Mouse (Mus musculus): ENCODE data around the gene Timp2.

Timp2 gene

DNA sequence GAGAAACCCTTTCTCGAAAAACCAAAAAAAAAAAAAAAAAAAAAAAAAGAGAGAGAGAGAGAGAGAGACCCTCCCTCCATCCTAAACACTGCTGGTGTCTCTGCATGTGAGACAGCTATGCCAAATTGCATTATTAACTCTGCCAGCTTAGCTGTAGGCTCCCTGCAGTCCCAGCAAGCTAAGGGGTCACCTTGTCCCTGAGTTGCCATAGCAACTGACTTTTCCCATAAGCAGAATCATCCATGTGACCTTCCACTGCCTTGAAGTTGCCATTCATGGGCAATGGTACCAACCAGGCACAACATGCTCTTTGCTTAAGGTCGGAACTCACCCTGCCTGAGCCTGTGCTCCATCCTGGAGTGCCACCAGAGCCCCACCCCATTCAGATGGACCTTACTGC, 60.5 kb downstream of the Timp2 start:
- no peak for DNase-seq (ENCODE audit: low read depth, low spot score)

DNA sequence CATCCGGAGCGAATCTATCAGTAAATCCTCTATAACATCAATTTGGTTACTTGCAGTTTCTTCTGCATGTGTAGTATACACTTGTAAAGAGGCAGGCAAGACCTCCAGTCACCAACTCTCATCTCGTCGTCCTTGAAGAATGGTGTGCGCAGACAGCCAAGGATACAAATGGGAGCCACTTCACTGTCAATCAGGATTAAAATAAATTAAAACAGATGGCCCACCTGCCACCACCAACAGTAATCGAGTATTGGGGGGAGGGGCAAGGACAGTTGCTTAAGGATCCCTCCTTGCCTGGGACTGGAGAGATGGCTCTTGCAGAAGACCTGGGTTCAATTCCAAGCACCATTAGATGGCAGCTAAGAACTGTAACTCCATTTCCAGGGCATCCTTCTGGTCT, 62.9 kb downstream of the Timp2 start:
- DNase-seq (ENCODE audit: low read depth, low spot score), result no peak

DNA sequence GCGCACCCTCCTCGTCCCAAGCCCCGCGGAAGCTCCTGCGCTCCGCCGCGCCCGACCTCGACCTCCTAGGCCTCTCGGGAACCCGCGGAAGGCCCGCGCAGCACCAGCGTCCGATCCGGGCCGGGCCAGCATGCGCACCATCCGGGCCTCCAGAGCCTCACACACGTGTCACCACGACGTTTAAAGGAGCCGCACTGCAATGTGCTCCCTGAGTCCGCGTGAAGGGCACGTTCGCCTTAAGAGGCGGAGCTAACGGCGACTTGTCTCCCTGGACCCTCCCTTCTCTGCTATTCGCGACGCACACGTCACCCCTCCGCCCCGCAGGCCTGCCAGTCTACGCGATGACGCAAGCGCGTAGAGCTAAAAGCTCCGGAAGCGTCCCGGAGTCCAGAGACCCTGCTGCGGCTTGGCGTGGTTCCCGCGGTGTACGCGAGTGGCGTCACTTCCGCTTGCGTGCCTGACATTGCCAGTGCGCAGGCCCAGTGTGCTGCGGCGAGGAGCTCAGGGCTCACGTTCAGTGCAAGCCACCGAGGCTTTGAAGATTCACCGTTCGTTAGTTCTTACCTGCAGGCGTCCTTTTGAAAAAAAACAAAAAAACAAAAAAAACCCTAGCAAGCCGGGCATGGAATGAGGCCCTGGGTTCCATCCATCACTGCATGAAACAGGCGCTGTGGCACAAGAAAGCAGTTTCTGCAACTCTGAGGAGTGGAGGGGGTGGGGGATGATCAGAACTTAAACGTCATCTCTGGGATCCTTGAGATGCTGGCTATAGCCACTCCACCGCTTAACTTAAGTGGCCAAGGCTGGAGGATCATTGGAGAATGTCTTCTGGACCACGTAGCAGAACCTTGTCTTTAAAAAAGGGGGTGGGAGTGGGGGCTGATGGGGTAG, 65.3 kb downstream of the Timp2 start, which contains the start of gene Usp36:
Gene Usp36, minus strand, starts transcription at position 246 of the 891 bp plus-strand sequence.
- DNase-seq (ENCODE audit: low read depth, low spot score), result peak; percentile 100

DNA sequence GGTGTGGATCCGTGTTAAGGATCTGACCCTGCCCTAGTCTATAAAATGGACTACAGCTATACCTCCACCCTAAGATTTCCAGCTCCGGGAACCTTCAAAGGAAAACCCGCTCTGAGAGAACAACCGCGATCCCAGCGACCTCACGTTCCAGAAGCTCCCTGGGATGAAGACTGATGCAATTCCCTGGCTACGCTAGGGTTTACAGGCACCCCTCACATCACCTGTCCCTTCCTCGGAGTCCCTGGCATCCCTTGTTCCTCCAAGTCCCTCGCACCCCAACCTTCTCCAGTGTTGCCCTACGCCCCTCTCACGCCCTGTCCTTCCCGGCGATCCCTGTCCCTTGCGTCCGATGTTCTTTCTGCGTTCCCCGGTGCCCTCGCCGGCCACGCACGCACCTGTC, 66.0 kb downstream of the Timp2 start:
- peak; percentile 61 for DNase-seq (ENCODE audit: low read depth, low spot score)

DNA sequence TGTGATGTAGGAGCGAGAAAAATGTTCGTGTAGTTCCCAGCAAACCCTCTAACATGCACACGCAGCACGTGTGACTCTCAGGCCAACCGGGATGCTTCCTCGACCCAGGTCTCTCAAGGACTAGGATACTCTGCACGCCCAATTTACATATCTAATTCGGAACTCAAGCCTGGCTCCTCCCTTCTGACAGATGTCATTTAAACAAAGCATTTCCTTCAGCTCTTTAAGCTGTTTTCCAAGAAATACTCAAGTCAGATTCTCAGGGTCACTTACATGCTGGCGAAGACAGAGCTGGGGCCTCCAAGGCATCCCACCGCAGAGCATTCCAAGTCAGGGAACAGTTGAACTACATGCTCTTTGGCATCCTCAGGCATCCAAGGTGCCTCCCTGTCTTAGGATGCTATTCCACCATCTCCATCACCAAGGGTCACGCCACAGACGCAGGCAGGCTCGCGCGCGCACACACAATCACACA, 66.5 kb downstream of the Timp2 start:
- peak; percentile 74 for DNase-seq (ENCODE audit: low read depth, low spot score)

DNA sequence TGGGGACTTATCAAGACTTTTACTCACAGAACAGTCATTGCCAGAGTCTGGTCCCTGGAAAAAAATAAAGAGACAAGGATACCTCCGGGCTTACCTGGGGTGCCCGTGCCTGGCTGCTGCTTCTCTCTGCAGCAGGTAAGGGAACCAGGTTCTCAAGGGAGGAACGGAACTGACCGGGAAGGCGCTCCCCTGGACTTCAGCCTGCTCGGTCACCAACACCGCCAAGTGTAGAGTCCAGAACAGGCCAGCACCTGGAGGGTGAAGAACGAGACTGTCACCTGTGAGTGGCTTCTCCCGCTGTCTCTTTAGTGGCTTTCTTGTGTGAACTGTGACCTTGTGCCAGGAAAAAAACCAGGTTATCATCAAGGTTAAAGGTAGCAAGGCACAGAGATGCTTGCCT, 68.0 kb downstream of the Timp2 start:
- DNase-seq (ENCODE audit: low read depth, low spot score), result no peak

DNA sequence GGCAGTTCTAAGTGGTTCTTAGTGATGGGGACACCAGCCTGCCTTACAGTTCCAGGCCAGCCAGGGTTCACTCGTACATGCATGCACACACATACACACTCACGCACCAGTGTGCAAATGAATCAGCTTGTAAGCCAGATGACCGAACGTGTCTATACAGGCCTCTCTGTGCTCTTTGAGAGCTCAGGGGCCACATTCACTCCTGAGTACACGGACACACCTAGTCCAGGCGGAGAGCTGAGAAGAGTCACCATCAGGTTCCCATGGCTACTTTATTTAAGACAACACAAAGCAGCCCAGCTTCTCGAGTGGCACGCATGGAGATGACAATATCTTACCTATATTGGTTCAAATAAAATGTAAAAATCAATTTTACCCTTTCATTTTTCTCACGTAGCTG, 69.1 kb downstream of the Timp2 start:
- no peak for DNase-seq (ENCODE audit: low read depth, low spot score)

DNA sequence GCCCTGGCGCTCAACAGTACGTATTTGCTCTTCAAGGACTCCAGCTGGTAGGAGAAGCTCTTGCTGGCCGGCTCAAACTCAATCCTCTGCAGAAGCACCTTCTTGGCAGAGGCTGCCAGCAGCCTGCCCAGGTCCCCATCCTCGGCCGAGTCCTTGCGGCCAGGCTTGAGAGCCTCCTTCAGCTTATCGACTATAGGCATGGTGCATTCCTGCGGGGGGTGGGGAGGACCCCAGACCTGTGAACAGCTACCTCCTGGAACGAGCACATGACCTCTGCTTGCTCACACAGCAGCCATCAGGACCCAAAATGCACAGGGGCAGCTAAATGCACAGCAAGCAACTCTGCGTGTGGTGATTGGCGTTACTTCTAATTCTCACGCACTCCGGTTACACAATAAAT, 69.7 kb downstream of the Timp2 start:
- no peak for DNase-seq (ENCODE audit: low read depth, low spot score)

DNA sequence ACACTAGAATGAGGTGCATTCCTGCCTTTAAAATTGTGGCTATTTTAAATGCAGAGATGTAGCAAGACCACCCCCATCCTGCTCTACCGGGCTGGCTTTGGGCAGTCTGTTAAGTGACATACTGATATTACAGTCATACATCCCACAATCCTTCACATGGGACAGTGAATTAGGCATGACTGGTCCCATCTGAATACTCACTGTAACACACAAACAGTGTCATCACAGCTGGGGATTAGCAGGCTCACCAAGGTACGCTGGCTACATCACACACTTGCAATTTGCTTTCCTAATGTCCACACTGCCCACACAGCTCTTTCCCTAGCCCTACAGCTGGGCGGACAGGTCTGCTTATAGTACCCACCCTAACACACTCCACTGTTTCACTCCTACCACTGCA, 75.3 kb downstream of the Timp2 start:
- no peak for DNase-seq (ENCODE audit: low read depth, low spot score)

DNA sequence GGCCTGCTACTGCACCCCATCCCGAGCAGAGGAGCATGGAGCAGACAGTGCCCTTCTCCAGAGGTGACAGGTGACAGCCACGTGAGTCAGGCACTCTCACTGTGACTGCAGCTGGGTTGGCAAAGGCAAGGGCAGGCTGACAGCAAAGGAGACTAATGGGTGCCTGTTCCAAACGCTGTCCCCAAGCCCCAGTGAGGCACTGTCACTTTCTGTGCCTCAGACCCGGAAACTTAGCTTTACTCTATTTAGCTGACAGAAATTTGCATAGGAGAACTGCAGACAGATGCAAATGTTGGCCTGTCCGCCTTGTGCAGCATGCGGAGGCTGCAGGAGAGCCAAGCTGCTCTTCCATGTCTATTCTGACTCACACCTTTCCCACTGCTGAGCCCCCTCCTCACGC, 79.2 kb downstream of the Timp2 start:
- DNase-seq (ENCODE audit: low read depth, low spot score), result no peak

DNA sequence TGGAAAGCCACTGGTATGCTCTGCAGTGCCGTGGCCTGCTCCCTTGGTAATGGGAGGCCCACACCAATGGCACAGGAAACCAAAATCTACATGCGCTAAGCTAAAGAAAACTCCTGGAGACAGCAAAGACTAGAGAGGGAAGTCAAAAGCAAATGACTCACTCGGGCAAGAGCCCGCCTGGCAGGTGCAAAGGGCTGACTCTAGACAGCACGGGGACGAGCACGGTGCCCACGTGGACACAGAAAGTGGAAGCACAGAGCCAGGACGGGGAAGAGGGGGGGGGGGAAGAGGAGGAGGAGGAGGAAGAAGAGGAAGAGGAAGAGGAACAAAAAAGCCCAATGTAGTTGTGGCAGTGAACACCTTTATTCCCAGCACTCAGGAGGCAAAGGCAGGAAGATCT, 80.4 kb downstream of the Timp2 start:
- no peak for DNase-seq (ENCODE audit: low read depth, low spot score)

DNA sequence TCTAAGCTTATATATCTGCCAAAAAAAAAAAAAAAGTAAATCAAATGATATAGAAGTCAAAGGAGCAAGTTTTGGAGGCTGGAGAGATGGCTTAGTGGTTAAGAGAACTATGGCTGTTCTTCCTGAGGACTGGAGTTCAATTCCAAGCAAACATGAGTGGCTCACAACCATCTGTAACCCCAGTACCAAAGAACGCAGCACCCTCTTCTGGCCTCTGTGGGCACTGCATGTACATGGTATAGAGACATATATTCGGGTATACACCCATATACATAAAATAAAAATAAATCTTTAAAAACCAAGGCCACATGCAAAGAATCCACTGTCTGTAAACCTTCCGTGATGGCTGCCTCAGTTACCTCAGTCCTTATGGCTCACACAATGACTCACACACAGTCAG, 85.7 kb downstream of the Timp2 start:
- DNase-seq (ENCODE audit: low read depth, low spot score), result peak; percentile 53

DNA sequence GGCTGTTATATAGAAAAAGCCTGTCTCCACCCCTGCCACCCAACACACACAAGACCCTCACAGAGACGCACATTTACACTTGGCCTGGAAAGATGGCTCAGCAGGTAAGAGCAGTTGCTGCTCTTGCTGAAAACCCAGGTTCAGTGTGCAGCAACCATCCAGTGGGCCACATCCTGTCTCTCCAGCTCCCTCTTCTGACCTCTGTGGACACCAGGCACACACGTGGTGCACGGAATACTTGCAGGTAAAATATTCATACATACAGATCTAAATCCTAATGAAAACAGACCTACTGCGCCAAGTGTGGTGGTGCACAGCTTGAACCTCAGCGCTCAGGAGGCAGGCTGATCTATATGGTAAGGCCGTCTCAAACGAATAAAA, 88.9 kb downstream of the Timp2 start:
- DNase-seq (ENCODE audit: low read depth, low spot score), result no peak

DNA sequence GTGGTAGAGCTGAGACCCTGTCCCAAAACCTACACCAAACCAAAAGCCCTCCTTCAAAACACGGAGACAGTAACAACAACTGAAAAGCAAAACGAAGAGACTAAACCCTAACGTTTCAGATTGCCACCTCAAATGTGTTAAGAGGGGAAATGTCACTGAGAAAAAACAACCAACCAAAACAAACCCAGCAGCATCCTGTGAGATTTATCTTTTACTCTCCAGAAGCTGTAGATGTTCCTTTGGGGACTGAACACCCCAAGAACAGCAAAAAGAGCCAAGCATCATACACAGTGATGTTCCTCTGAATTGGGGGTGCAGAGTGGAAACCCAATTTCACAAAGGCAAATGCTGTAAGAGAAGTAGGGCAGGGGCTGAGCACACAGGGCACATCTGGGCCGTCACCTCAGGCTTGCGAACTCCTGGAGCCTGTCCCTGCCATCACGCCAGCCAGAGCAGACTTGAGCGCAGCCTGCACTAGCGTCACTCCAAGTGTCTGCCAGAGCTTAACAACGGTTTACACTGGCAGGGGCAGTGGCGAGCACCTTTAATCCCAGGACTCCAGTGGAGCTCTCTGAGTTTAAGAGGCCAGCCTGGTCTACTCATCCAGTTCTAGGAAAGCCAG, 89.4 kb downstream of the Timp2 start:
- DNase-seq (ENCODE audit: low read depth, low spot score), result no peak

DNA sequence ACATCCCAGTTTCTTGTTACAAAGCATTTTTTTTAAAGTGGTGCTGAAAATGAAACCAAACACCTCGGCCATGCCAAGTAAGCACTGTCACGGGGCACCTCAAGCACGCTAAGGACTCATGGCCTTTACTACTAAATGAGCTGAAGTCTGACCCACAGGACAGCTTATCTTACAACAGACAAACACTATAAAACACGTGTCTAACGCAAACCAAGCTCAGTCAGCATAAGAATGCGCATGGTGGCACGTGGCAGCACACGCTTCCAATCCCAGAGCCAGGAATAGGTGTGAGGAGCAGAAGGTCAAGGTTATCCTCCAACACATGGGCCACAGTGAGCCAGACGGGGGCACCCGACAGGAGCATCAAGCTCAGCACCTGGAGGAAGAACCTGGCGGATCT, 89.9 kb downstream of the Timp2 start:
- no peak for DNase-seq (ENCODE audit: low read depth, low spot score)

DNA sequence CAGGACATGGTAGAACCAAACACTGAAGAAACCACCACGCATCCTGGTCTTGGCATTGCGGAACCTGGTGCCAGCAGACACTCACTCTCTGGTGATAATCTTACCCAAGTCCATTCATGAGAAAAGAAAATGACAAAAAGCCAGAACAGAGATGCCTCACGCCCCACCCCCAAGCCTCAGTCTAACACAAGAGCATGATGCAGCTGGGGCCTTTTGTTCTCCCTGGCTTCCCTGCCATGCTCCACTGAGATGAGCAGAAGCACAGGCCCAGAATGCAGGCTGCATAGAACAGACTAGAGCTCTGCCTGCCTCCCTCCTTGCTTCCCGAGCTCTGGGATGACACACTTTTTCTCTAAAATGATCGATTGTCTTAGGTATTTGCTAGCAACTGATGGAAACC, 92.4 kb downstream of the Timp2 start:
- DNase-seq (ENCODE audit: low read depth, low spot score), result no peak

DNA sequence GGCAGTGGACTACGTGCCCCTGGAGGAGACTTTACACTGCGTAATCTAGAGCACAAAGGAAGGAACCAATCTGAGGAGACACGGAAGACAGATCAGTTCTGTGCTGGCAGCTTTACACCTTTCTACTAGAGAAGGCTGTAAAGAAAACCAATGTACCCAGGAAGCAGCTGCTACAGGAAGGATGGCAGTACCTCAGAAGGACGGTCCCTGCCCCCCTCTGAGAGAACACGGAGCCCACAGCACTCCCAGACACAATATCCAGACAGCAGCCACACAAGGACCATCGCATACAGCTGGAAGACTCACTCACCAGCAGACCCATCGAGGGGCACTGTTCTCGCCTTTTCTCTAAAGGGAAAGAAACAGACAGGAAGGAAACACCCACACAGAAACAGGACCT, 95.5 kb downstream of the Timp2 start:
- no peak for DNase-seq (ENCODE audit: low read depth, low spot score)

DNA sequence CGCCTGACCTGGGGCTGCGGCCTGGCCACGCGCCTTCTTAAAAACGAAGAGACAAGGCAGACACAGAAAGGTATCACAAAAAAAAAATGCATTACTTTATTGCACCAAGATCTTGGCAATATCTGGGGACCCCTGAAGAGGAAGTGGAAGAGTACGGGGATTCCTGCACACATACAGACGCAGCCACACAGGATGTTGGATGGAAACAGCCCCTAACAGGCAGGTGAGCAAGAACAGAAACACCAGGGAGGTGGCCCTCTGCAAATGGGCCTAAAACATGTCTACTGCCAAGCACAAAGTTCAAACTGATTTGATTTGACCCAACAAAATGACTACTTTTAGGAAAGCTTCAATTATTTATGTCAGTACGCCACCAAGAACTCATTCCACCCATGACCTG, 96.0 kb downstream of the Timp2 start:
- DNase-seq (ENCODE audit: low read depth, low spot score), result no peak

DNA sequence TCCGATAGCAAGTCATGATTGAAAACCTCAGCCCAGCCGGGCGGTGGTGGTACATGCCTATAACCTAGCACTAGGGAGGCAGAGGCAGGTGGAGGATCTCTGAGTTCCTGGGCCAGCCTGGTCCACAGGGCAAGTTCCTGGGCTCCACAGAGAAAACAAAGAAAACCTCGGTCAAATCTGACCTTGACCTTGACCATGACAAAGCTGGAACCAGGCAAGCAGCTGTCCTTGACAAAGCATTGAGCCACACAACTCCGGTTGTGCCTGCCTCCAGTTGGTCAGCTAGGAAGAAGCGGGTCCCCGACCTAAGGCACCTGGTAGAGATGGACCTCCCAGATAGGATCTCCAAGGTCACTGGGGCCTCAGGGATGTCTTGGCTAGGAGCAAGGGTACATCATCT, 99.2 kb downstream of the Timp2 start:
- DNase-seq (ENCODE audit: low read depth, low spot score), result no peak

DNA sequence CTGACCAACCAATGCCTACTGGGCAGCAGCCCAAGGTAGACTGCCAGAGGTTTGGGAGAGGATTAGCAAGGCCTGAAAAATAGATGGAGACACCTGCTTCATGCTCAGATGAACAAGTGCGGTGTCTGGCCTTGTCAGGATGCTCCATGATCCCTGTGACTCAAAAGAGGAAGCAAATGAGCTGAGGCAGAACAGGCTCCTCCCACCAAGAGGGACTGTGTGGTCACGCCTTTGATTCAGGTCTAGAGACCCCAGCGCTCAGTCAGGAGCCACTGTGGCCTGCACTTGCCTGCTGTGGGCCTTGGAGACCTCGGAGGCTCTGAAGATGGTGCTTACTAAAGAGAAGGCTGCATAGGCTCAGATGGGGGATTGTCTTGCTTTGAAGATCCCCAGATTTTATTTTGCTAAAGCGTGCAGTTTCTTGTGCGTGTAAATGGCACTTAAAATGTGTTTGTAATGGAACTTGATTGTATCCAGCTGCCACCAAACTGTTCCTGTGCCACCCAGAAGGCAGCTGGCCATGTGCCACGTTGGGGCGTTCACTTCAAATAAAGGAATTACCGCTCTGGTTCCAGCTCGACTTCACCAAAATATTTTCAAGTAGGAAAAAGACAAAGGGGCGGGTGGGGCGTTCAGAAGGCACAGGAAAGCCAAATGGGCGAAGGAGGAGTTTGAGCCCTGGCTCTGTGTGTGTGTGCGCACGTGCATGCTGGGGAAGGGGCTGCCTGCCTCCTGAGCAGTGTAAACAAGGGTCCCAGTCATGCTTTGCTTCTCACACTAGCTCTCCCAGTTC, 101.2 kb downstream of the Timp2 start:
- no peak for DNase-seq (ENCODE audit: low read depth, low spot score)

DNA sequence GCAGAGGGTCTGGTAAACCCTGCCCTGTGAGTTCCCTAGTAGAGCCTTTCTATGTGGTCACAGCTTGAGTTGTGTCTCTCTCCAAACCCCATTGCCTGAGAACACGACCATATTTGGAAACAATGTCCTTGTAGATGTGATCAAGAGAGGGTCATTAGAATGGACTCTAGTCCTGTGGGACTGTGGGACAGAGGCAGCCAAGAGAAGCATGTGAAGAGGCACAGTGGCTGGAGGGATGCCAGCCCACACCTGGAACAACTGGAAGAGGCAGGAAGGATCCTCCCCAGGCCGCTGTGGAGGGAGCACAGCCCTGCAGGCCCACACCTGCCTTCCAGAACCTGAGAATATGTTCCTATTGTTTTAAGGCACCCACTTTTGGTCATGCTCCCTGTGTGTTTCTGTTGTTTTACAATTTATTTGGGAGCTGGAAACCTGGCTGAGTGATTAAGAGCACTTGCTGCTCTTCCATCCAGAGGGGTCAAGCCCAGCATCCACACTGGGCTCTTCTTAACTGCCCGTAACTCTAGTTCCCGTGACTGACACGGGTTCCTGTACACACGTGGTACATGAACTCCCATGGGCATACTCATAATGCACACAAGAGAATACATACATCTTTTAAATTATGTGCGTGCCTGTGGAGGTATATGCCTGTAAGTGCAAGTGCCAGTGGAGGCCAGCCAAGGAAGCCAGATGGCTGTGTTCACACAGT, 101.9 kb downstream of the Timp2 start:
- DNase-seq (ENCODE audit: low read depth, low spot score), result no peak
